Mouse (Mus musculus): ENCODE measurements around the gene Pramel7.
"Not testable (repeated sequence)": the region's sequence is repeated elsewhere in the genome, so short reads cannot be mapped to it uniquely, and the experiment has no call there.

The Pramel7 gene

DNA sequence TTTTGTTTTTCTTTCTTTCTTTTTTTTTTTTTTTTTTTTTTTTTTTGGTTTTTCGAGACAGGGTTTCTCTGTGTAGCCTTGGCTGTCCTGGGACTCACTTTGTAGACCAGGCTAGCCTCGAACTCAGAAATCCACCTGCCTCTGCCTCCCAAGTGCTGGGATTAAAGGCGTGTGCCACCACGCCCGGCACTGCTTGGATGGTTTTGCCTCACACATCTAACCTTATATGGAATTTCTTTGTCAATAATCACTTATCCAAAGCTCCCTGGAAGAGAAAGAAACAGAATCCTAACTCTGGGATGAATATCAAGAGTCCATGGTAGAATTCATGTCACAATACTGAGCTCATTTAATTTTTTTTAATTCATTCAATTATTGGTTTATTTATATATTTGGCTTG is at the start of gene Pramel7:
Gene Pramel7, minus strand, starts transcription at position 101 of the 400 bp plus-strand sequence.
- not testable (repeated sequence) for DNase-seq (ENCODE audit: low spot score in 2 of 2)

DNA sequence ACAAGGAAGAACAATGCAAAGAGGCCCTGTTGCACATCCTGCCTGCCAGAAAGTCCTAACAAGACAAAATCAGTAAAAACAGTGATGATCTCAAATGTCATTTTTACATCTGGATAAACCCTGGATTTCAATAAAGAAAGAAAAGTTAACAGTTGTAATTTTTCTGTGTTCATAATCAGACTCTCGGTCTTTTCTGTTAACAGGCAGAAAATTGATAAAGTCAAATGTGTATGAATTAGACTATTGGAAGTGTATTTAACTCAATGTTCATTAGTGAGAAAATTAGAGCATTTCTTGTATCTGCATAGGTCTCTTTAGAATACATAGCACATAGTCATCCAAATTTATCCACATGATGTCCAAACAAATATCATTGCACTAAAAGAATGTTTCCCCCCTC is 48.5 kb upstream of the Pramel7 start, which contains the start of gene Olfr1128:
Gene Olfr1128, minus strand, starts transcription at position 101 of the 400 bp plus-strand sequence.
- DNase-seq (ENCODE audit: low spot score in 2 of 2): no peak

DNA sequence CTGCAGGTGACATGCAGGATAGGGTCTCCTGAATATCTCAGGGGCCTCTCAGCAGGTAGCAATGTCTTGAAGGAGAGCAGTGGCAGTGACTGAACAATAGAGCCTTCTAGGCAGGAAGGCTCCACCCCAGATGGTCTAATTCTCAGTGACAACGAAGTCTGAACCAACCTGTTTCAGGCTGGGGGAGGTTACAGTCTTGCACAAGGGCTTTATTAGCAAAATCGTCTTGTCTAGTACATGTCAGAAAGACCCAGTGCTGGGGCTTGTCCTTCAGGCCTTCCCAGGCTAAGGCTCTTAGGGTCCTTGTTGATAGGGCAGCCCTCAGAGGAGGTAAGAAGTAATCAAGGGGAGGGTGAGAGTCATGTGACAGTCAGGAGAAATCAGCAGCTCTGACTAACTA is 37.9 kb upstream of the Pramel7 start:
- no peak for DNase-seq (ENCODE audit: low spot score in 2 of 2)

DNA sequence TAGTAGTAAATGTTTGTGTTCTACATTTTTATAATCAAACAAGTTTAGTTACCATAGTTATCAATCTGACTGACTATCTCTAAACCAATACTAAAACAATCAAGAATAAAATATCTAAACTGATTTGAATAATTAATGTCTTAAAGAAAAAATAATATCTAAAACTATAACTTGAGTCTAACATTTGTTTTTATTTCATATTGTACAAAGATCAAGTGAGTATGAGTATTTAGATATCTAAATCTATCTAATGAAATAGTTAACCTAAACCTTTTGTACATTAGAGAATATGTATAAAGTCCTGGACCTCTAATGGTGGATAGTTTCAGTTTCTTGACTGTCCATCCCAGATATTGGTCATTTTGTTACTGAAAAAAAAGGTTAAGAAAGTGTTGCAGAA is 34.6 kb upstream of the Pramel7 start, which contains the start of gene Olfr153:
Gene Olfr153, plus strand, starts transcription at position 301 of the 400 bp plus-strand sequence.
- no peak for DNase-seq (ENCODE audit: low spot score in 2 of 2)

DNA sequence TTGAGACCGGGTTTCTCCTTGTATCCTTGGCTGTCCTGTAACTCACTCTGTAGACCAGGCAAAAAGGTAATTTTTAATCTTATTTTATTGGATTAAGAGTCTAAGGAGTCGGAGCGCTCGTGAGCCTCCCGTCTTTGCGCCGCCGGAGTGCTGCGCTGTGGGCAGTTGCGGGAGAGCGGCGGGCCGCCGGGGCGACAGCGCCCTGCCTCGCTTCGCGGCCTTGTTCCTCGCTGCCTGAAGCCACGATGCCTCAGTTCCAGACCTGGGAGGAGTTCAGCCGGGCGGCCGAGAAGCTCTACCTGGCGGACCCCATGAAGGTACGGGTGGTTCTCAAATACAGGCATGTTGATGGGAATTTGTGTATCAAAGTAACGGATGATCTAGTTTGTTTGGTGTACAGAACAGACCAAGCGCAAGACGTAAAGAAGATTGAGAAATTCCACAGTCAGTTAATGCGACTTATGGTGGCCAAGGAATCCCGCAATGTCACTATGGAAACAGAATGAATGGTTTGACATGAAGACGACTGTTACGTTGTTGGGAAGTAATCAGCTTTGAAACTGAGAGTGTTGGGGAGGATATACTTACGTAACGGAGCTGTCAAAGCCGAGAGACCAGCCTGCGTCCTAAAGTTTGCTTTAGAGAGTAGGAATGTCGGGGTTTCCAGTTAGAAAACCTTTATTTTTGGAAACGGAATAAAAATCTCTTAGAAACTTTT is 29.2 kb upstream of the Pramel7 start:
- DNase-seq (ENCODE audit: low spot score in 2 of 2): not testable (repeated sequence)

DNA sequence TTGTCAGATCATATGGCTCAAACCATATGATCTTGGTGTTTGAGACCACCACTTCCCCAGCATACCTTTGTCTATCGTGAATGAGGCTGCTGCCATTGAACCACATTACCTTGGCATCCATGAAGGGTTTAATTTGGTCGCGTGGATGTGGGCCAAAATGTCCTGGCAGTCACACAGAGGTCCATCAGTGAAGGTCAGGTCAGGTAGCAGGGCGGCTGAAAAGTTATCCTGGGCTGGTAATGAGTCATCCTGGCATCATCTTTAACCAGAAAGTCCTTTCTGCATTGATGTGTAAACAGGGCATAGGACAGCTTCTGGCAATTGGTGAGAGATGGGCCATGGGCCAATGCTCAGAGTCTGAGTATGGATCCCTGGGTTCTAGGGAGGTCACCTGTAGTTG is 23.8 kb upstream of the Pramel7 start:
- no peak for DNase-seq (ENCODE audit: low spot score in 2 of 2)

DNA sequence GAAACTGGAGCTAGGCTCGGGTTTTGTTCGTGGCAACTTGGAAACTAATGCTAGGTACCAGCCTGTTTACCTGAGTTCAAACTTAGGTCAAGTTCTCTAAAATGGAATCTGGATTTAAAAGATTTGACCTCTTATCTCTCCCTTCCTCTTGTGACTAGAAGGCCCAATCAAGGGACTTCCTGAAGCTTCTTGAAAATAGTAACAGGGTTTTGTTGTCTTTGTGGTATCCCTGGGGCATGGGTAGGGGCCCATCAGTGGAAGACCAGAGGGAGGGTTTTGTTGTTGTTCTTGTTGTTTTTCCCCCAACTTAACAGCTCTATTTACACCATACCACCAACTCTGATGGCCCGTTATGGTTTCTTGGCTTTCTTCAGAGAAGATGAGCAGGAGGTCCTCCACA is 19.7 kb upstream of the Pramel7 start:
- no peak for DNase-seq (ENCODE audit: low spot score in 2 of 2)

DNA sequence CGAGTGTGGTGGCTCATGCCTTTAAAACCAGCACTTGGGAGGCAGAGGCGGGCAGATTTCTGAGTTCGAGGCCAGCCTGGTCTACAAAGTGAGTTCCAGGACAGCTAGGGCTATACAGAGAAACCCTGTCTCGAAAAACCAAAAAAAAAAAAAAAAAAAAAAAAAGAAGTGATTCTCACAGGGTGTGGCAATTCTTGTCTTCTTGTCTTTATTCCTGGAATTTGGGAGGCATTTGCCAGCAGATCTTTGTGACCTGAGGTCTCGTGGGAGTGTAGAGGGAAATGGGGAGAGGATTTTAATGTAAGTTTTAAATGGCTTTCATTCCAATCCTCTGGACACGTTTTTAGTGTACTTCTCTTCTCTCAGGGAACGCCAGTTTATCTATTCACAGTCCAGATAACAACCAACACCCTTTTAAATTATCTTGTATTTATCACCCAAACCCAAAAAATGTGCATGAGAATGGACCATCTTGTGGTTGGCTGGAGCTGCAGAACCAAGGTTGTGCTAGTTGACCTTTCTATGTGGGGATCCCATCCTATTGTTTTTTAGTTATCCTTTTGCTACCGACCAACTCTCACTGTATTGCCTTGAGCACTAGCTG is 18.7 kb upstream of the Pramel7 start:
- no peak for DNase-seq (ENCODE audit: low spot score in 2 of 2)

DNA sequence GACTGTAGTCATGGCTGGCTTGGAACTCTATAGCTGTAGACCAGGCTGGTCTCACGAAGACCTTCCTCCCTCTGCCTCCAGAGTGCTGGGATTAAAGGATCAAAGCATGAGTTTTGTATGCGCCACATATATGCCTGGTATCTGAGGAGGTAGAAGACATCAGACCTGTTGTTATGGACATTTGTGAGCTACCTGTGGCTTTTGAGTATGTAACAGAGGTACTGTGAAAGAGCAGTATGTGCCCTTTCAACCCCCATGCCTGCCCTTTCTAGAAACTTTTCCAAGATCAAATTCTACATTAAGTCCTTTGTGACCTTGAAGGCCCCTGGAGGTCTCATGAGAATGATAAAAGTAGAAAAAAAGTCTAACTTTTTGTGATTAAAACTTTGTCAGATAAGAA is 18.2 kb upstream of the Pramel7 start:
- no peak for DNase-seq (ENCODE audit: low spot score in 2 of 2)

DNA sequence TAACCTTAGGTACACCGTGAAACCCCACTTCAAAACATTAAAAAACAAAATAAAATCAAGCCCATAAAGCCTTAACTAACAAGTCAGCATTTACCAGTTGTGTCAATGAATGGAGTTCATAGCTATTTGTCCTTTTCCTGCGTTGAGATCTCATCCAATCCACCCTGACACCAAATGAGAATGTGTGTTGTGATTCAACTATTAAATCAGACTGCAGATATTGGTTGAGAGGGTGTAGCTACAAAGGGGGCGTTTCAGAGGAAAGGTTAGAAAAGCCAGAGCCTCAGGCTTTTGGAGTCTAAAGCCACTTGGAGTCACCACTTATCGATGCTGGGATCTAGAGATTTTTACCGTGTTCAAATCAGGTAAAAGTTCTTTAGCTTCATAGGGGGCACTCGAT is 9.4 kb upstream of the Pramel7 start, which contains the start of gene Pramel6:
Gene Pramel6, plus strand, starts transcription at position 301 of the 400 bp plus-strand sequence.
- DNase-seq (ENCODE audit: low spot score in 2 of 2): no peak

DNA sequence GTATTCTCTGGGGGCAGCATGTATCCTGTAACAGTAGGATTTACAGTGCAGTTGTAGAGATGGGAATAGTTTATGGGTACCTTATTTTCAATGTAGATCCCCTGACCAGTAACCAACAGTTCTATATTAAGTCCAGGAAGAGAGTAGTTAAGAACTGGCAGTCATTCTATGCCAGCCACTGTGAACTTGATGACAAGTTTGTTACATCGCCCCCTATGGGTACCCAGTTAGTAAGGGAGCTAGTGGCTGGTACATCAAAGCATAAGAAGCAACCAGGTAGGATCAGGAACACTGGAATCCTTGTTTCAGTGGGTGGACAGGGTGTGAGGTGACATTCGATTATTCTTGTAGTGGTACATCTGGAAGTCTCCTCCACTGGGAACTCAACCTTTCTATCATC is 14.6 kb downstream of the Pramel7 start:
- DNase-seq (ENCODE audit: low spot score in 2 of 2): no peak

DNA sequence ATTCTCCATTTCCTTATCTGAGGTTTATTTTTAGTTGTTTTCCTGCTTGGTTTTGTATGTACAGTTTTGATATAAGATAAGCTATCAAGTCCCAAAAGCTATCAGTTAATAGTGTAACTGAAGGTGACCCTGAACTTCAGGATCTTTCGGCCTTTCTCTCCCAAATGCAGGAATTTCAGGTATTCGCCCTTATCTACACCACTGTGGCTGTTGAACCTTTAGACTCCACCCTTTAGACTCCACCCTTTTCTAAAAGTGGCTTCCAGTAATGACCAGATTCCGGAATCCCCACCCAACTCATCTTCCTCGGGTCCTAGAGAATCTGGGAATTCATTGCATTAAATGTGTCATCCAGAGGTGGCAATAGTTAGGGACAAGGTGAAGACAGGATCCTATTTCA is 15.7 kb downstream of the Pramel7 start:
- no peak for DNase-seq (ENCODE audit: low spot score in 2 of 2)

DNA sequence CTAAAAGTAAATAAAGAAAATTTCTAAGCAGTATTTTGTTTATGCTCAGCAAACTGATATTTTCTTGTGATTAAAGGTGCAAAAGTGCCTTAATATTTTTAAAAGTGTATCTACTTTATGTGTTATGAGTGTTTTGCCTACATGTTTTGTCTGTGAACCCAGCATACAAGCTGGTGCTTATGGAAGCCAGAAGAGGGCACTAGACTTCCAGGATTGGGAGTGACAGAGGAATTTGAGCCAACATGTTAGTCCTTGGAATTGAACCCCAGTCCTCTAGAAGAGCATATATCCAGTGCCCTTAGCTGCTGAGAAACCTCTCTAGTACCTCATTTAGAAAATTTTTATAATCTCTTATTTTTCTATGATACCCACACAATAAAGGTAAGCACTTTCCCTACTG is 16.7 kb downstream of the Pramel7 start:
- DNase-seq (ENCODE audit: low spot score in 2 of 2): no peak

DNA sequence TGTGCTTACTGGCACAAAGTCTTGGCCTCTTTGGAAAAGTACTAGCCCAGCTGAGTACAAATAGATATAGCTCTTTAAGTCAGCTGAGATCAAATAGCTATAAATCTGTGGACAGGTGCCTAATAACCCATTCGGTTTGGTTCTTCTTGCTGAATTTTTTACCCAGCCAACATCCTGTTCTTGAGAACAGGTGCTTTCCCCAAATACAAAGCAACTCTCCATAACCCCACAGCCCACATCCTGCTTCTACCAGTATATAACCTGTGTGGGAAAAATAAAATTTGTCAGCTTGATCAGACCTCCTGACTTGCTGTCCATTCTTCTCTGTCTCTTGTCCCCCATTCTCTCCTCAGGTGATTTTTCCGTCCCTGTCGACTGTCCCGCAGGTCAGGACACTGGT is 35.1 kb downstream of the Pramel7 start:
- no peak for DNase-seq (ENCODE audit: low spot score in 2 of 2)

DNA sequence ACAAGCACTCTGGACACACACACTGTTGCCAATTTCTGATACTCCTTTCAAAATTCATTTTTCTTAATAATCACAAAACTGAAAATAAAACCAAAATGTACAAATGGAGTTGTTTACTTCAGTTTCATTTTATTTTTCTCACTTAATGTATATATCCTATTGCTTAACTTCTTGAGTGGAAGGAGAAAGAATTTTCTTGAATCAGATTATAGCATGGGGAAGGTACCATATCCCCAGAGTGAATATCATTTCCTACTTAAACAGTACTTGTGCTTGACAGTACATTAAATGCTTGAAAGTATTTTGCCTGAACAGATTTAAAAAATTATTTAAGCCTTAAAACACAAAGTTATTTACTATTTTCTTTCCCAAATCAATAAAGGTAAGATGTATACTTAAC is 43.2 kb downstream of the Pramel7 start, which contains the start of gene Olfr1126:
Gene Olfr1126, plus strand, starts transcription at position 301 of the 400 bp plus-strand sequence.
- no peak for DNase-seq (ENCODE audit: low spot score in 2 of 2)
